Mouse (Mus musculus) MEL (cell line): ENCODE measurements around the gene Ank2. TPM values are rescaled to one million over a fixed set of nuclear protein-coding genes. Genes with fewer than 3 reads are reported as not detected.

ENCODE experiments used
- DNase-seq: peaks from one replicate; pipeline ENCODE4 v3.0.0; 2011; ENCODE audit warnings: low read depth, low spot score
- H3K27ac ChIP-seq: 2 replicates; pipeline ENCODE4 v1.5.1; 2012; ENCODE audit warnings: low read depth, mild to moderate bottlenecking, control low read depth, low read length, moderate library complexity; ENCODE audit not compliant: control insufficient read depth
- H3K27me3 ChIP-seq, 2 experiments: fragments of 150-350 bp in 1 of 2; sonication (generic) in 1 of 2; 2 replicates each; pipeline ENCODE4 v1.6.1; 2012; ENCODE audit warnings: low read length in 2 of 2, mild to moderate bottlenecking in 2 of 2, improper control_type of control experiment in 1 of 2, moderate library complexity in 1 of 2; ENCODE audit not compliant: insufficient read depth in 2 of 2, control insufficient read depth in 1 of 2
- H3K36me3 ChIP-seq, 2 experiments: 2 replicates each; pipeline ENCODE4 v1.6.1; 2012 to 2014; ENCODE audit warnings: low read length in 2 of 2, improper control_type of control experiment in 1 of 2, inconsistent platforms in 1 of 2, mild to moderate bottlenecking in 1 of 2; ENCODE audit not compliant: insufficient read depth in 2 of 2, control insufficient read depth in 1 of 2
- H3K4me1 ChIP-seq, 2 experiments: fragments of 150-350 bp in 1 of 2; sonication (generic) in 1 of 2; 2 replicates each; pipeline ENCODE4 v1.6.1; 2012; ENCODE audit warnings: low read length in 2 of 2, improper control_type of control experiment in 1 of 2, mild to moderate bottlenecking in 1 of 2; ENCODE audit not compliant: insufficient read depth in 2 of 2, control insufficient read depth in 1 of 2
- H3K4me3 ChIP-seq, 2 experiments: fragments of 150-350 bp in 1 of 2; sonication (generic) in 1 of 2; 2 replicates each; pipeline ENCODE4 v1.5.1; 2012; ENCODE audit warnings: low read depth in 2 of 2, low read length in 2 of 2, mild to moderate bottlenecking in 2 of 2, moderate library complexity in 2 of 2, control low read depth in 1 of 2, improper control_type of control experiment in 1 of 2; ENCODE audit not compliant: control insufficient read depth in 1 of 2, insufficient read depth in 1 of 2
- H3K79me2 ChIP-seq: 2 replicates; pipeline ENCODE4 v1.6.1; 2012; ENCODE audit warnings: mild to moderate bottlenecking, low read length, moderate library complexity; ENCODE audit not compliant: control insufficient read depth, poor library complexity, insufficient read depth
- H3K9ac ChIP-seq: 2 replicates; pipeline ENCODE4 v1.6.1; 2012; ENCODE audit warnings: low read depth, mild to moderate bottlenecking, control low read depth, low read length, moderate library complexity; ENCODE audit not compliant: control insufficient read depth, poor library complexity, severe bottlenecking
- H3K9me3 ChIP-seq: fragments of 150-350 bp; sonication (generic); replicated peaks from 2 replicates; pipeline ENCODE4 v1.6.1; 2012; ENCODE audit warnings: mild to moderate bottlenecking, low read length, improper control_type of control experiment, moderate library complexity; ENCODE audit not compliant: insufficient read depth
- BHLHE40 ChIP-seq: IDR thresholded peaks from 2 replicates; pipeline ENCODE4 v1.6.1; 2012; ENCODE audit warnings: low read depth, mild to moderate bottlenecking, inconsistent platforms, low read length, improper control_type of control experiment, borderline replicate concordance
- CTCF ChIP-seq, 3 experiments: IDR thresholded peaks in 2 of 3; conservative IDR thresholded peaks in 1 of 3; 2 replicates each; pipeline ENCODE4 v1.5.1; 2011 to 2012; ENCODE audit warnings: low read length in 3 of 3, low read depth in 2 of 3, mild to moderate bottlenecking in 2 of 3, improper control_type of control experiment in 1 of 3, inconsistent platforms in 1 of 3, mixed read lengths in 1 of 3, moderate library complexity in 1 of 3; ENCODE audit not compliant: control insufficient read depth in 1 of 3, insufficient read depth in 1 of 3, poor library complexity in 1 of 3, severe bottlenecking in 1 of 3
- ETS1 ChIP-seq: IDR thresholded peaks from 2 replicates; pipeline ENCODE4 v1.6.1; 2012; ENCODE audit warnings: low read depth, mild to moderate bottlenecking, inconsistent platforms, low read length, improper control_type of control experiment, moderate library complexity
- GABPA ChIP-seq: IDR thresholded peaks from 2 replicates; pipeline ENCODE4 v1.6.1; 2012; ENCODE audit warnings: low read depth, mild to moderate bottlenecking, inconsistent platforms, low read length, improper control_type of control experiment, moderate library complexity
- GATA1 ChIP-seq: IDR thresholded peaks from 2 replicates; pipeline ENCODE4 v1.6.1; 2011; ENCODE audit warnings: low read depth, low read length, improper control_type of control experiment
- HCFC1 ChIP-seq: IDR thresholded peaks from 2 replicates; pipeline ENCODE4 v1.6.1; 2012; ENCODE audit warnings: low read depth, mild to moderate bottlenecking, inconsistent platforms, low read length, improper control_type of control experiment, moderate library complexity
- JUND ChIP-seq: IDR thresholded peaks from 2 replicates; pipeline ENCODE4 v1.6.1; 2011; ENCODE audit warnings: low read depth, mild to moderate bottlenecking, improper control_type of control experiment, low read length
- MAZ ChIP-seq: IDR thresholded peaks from 2 replicates; pipeline ENCODE4 v1.6.1; 2012; ENCODE audit warnings: low read depth, mild to moderate bottlenecking, inconsistent platforms, low read length, improper control_type of control experiment
- MEF2A ChIP-seq: IDR thresholded peaks from 2 replicates; pipeline ENCODE4 v1.6.1; 2014; ENCODE audit warnings: low read depth, mild to moderate bottlenecking, inconsistent platforms, low read length, improper control_type of control experiment; ENCODE audit not compliant: poor library complexity, insufficient replicate concordance, severe bottlenecking; ENCODE audit errors: extremely low read depth
- NELFE ChIP-seq: IDR thresholded peaks from 2 replicates; pipeline ENCODE4 v1.6.1; 2011; ENCODE audit warnings: low read depth, low read length, improper control_type of control experiment
- POLR2AphosphoS2 ChIP-seq: IDR thresholded peaks from 2 replicates; pipeline ENCODE4 v1.6.1; 2011; ENCODE audit warnings: low read length, improper control_type of control experiment
- RAD21 ChIP-seq: IDR thresholded peaks from 2 replicates; pipeline ENCODE4 v1.6.1; 2011; ENCODE audit warnings: mild to moderate bottlenecking, low read depth, low read length, improper control_type of control experiment
- RCOR1 ChIP-seq: IDR thresholded peaks from 2 replicates; pipeline ENCODE4 v1.6.1; 2012; ENCODE audit warnings: low read depth, mild to moderate bottlenecking, inconsistent platforms, low read length, improper control_type of control experiment
- TAL1 ChIP-seq: IDR thresholded peaks from 2 replicates; pipeline ENCODE4 v1.6.1; 2012; ENCODE audit warnings: mild to moderate bottlenecking, inconsistent platforms, low read length, moderate library complexity, mixed read lengths
- TBP ChIP-seq: IDR thresholded peaks from 2 replicates; pipeline ENCODE4 v1.8.0; 2011; ENCODE audit warnings: low read depth, low read length, improper control_type of control experiment
- USF1 ChIP-seq: IDR thresholded peaks from 2 replicates; pipeline ENCODE4 v1.6.1; 2014; ENCODE audit warnings: low read depth, mild to moderate bottlenecking, inconsistent platforms, low read length, improper control_type of control experiment, moderate library complexity
- USF2 ChIP-seq, 2 experiments: IDR thresholded peaks; 2 replicates each; pipeline ENCODE4 v1.6.1; 2011 to 2012; ENCODE audit warnings: improper control_type of control experiment in 2 of 2, low read length in 2 of 2, borderline replicate concordance in 1 of 2, inconsistent platforms in 1 of 2, low read depth in 1 of 2, mild to moderate bottlenecking in 1 of 2; ENCODE audit not compliant: insufficient read depth in 1 of 2
- ZNF384 ChIP-seq: IDR thresholded peaks from 2 replicates; pipeline ENCODE4 v1.6.1; 2012; ENCODE audit warnings: low read depth, mild to moderate bottlenecking, inconsistent platforms, low read length, improper control_type of control experiment
- polyA plus RNA-seq, 2 experiments: library from polyadenylated mRNA; stranded (reverse) in 1 of 2; unstranded in 1 of 2; fragments of >175 nt in 1 of 2; fragments of >200 nt in 1 of 2; gene quantifications; 2 replicates each; pipeline versions ENCODE4 v1.2.1 to v1.2.4; 2012; ENCODE audit warnings: low replicate concordance in 2 of 2, low read depth in 1 of 2; ENCODE audit not compliant: insufficient read length in 2 of 2, insufficient read depth in 1 of 2, missing spikeins in 1 of 2
- total RNA-seq: library from RNA; depleted of rRNA; stranded (reverse); fragments of 300-350 nt; gene quantifications from 2 replicates; pipeline ENCODE4 v1.2.3, GENCODE M21; 2012

Ank2 gene
- total and polyA plus RNA-seq, 3 experiments, result 2.7 to 4.5 TPM; not detected in 1

DNA sequence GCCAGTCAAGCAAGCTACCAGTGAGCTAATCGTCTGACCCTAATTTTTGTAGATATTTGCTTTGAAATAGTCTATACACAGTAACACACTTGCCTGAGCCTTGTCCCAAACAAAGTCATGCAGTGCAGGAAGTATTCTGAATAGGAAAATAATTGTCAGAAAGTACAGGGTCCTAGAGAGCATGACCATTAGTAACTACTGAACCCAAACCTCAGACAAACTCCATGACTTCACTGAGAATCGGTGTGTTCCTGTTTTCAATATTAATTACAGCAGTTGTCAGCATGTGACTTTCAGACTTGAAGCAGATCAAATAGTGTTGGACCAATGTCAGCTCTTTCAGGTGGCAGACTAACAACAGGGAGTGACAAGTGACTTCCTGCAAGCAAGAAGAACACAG is 14.5 kb upstream of the Ank2 start:
- Histone ChIP-seq H3K4me3 (no peak overlapping the region), H3K27me3 (no peaks in the 10 kb centered on the region), H3K4me1 (peaks cover 4 to 5% of the 10 kb centered on the region in 2 experiments; a peak in 3 of 4 replicates), H3K9ac (no peak overlapping the region), H3K36me3 (peaks cover 0 to 3% of the 10 kb centered on the region in 2 experiments; a peak in 2 of 4 replicates), H3K79me2 (no peaks in the 10 kb centered on the region)
- no peak for DNase-seq
- no peak for TF ChIP-seq MEF2A
- no peak for TF ChIP-seq GABPA
- TF ChIP-seq TBP, result no peak
- TF ChIP-seq USF2 (IDR thresholded peaks at IDR 0.05; ENCODE audit: borderline replicate concordance in 1 of 2, insufficient read depth in 1 of 2, low read depth in 1 of 2, low read length in 2 of 2), result no peak
- TF ChIP-seq JUND, result no peak
- TF ChIP-seq USF1, result no peak
- no peak for TF ChIP-seq TAL1
- TF ChIP-seq ETS1, result no peak
- TF ChIP-seq, all 39 proteins: peak for 0
- no peaks in the 10 kb centered on the region for H3K9me3 ChIP-seq
- no peak overlapping the region for H3K27ac ChIP-seq

DNA sequence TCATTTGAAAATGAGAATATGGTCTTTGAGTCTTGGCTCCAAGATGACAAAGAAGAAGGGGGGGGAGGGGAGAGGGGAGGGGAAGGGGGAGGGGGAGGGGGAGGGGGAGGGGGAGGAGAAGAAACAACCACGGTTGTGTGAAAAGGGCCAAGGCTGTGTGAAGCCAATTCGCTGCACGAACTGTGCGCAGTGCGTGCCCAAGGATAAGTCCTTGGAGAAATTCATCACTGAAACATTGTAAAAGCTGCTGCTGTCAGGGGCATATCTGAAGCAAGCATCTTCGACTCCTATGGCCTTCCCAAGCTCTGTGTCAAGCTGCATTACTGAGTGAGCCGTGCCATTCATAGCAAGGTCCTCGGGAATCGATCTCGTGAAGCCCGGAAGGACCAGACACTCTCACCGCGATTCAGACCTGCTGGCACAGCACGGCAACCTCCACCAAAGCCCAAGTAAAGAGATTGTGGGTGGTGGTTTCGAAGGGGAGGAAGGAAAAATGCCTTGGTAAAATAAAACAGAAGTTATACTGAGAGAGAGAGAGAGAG is 13.7 kb upstream of the Ank2 start:
- H3K4me3 ChIP-seq, result no peak overlapping the region
- TF ChIP-seq POLR2AphosphoS2 (no peak), MAZ (no peak), USF2 (IDR thresholded peaks at IDR 0.05; ENCODE audit: borderline replicate concordance in 1 of 2, insufficient read depth in 1 of 2, low read depth in 1 of 2, low read length in 2 of 2) (no peak), GATA1 (no peak), CTCF (IDR thresholded peaks at IDR 0.05 in 2 of 3, conservative IDR thresholded peaks at IDR 0.05 in 1 of 3; ENCODE audit: control insufficient read depth in 1 of 3, insufficient read depth in 1 of 3, low read depth in 2 of 3, low read length in 3 of 3, poor library complexity in 1 of 3, severe bottlenecking in 1 of 3) (no peak), NELFE (no peak), ETS1 (no peak), ZNF384 (no peak), BHLHE40 (no peak), RCOR1 (no peak), HCFC1 (no peak), MEF2A (no peak), RAD21 (no peak), GABPA (no peak)
- DNase-seq, result no peak
- H3K4me1 ChIP-seq, result peaks cover 4 to 9% of the 10 kb centered on the region in 2 experiments
- H3K27ac ChIP-seq, result no peak overlapping the region
- no peak overlapping the region for H3K9ac ChIP-seq
- H3K36me3 ChIP-seq, result peaks cover 0 to 4% of the 10 kb centered on the region in 2 experiments; a peak in 2 of 4 replicates
- H3K79me2 ChIP-seq, result no peaks in the 10 kb centered on the region
- H3K9me3 ChIP-seq, result no peaks in the 10 kb centered on the region
- H3K27me3 ChIP-seq, result no peaks in the 10 kb centered on the region
